Mouse (Mus musculus) yolk sac, embryonic 10.5 days (tissue): ENCODE measurements around the gene Pip5k1c.

Experiments used
- DNase-seq: peaks from one replicate; pipeline ENCODE4 v3.0.0-alpha.2; 2017; ENCODE audit warnings: low spot score

Pip5k1c gene

GRCm38 (mm10) chr10:81284189-81284588, 8.6 kb upstream of the Pip5k1c start:
- DNase-seq = no peak

GRCm38 (mm10) chr10:81284719-81285118, 8.0 kb upstream of the Pip5k1c start:
- DNase-seq = peak; percentile 77

GRCm38 (mm10) chr10:81285694-81286450, 6.9 kb upstream of the Pip5k1c start:
- DNase-seq = peak; percentile 92

- peak; percentile 89 for DNase-seq
These were observed 6.2 kb upstream of the Pip5k1c start for GRCm38 (mm10) chr10:81286586-81286985.

- no peak for DNase-seq
These were observed 5.1 kb upstream of the Pip5k1c start for GRCm38 (mm10) chr10:81287513-81288157.

- no peak for DNase-seq
These were observed 4.2 kb upstream of the Pip5k1c start for GRCm38 (mm10) chr10:81288601-81289000.

- DNase-seq = peak; percentile 77
These were observed 3.5 kb upstream of the Pip5k1c start for GRCm38 (mm10) chr10:81289278-81289677.

GRCm38 (mm10) chr10:81289811-81290210, 3.0 kb upstream of the Pip5k1c start:
- no peak for DNase-seq

GRCm38 (mm10) chr10:81290698-81291460, 1.9 kb upstream of the Pip5k1c start:
- DNase-seq = peak; percentile 61

- DNase-seq = no peak
These were observed 1.2 kb upstream of the Pip5k1c start, which contains the start of gene Tjp3 for GRCm38 (mm10) chr10:81291511-81292104. Gene Tjp3 (minus strand): TSS chr10:81291581.

- DNase-seq = no peak
These were observed 719 bp downstream of the Pip5k1c start for GRCm38 (mm10) chr10:81293334-81294030.

GRCm38 (mm10) chr10:81294442-81294841, 1.7 kb downstream of the Pip5k1c start:
- DNase-seq = no peak

GRCm38 (mm10) chr10:81295185-81295584, 2.4 kb downstream of the Pip5k1c start:
- no peak for DNase-seq

GRCm38 (mm10) chr10:81297246-81297645, 4.5 kb downstream of the Pip5k1c start:
- no peak for DNase-seq

- peak; percentile 66 for DNase-seq
These were observed 5.1 kb downstream of the Pip5k1c start for GRCm38 (mm10) chr10:81297845-81298244.

- DNase-seq = no peak
These were observed 5.8 kb downstream of the Pip5k1c start for GRCm38 (mm10) chr10:81298369-81299100.

- peak; percentile 87 for DNase-seq
These were observed 7.0 kb downstream of the Pip5k1c start for GRCm38 (mm10) chr10:81299585-81300351.

- peak; percentile 87 for DNase-seq
These were observed 7.7 kb downstream of the Pip5k1c start for GRCm38 (mm10) chr10:81300352-81300907.

- DNase-seq = no peak
These were observed 8.6 kb downstream of the Pip5k1c start for GRCm38 (mm10) chr10:81301321-81301720.

GRCm38 (mm10) chr10:81302288-81302687, 9.5 kb downstream of the Pip5k1c start:
- no peak for DNase-seq
